Mouse (Mus musculus) G1E-ER4 (cell line): Measurements from ENCODE around the gene Gdf15. TPM values are rescaled to one million over a fixed set of nuclear protein-coding genes. Genes with fewer than 3 reads are reported as not detected.

Source experiments
- GATA1 ChIP-seq: IDR thresholded peaks from one replicate; pipeline ENCODE4 v1.8.0; 2012; ENCODE audit warnings: low read length, inconsistent platforms
- polyA plus RNA-seq: library from polyadenylated mRNA; stranded (reverse); fragments of >175 nt; gene quantifications from 2 replicates; pipeline ENCODE4 v1.2.3, GENCODE M21; 2012

Gdf15 gene
- polyA plus RNA-seq: 0.05 TPM in 1 of 2 replicates, not detected in the other

- TF ChIP-seq GATA1: no peak
Observed at GRCm38 (mm10) chr8:70632346-70632892, at the start of gene Gdf15. Gene Gdf15, minus strand, starts transcription at chr8:70632456.

GRCm38 (mm10) chr8:70681410-70681809, 49.2 kb upstream of the Gdf15 start:
- no peak for TF ChIP-seq GATA1

- no peak for TF ChIP-seq GATA1
Observed at GRCm38 (mm10) chr8:70680039-70680438, 47.8 kb upstream of the Gdf15 start.

GRCm38 (mm10) chr8:70679404-70679803, 47.1 kb upstream of the Gdf15 start:
- no peak for TF ChIP-seq GATA1

- TF ChIP-seq GATA1: no peak
Observed at GRCm38 (mm10) chr8:70678679-70679078, 46.4 kb upstream of the Gdf15 start.

GRCm38 (mm10) chr8:70677451-70678080, 45.3 kb upstream of the Gdf15 start:
- no peak for TF ChIP-seq GATA1

GRCm38 (mm10) chr8:70675336-70675735, 43.1 kb upstream of the Gdf15 start:
- TF ChIP-seq GATA1: no peak

- no peak for TF ChIP-seq GATA1
Observed at GRCm38 (mm10) chr8:70674716-70675115, 42.5 kb upstream of the Gdf15 start.

GRCm38 (mm10) chr8:70674109-70674508, 41.9 kb upstream of the Gdf15 start:
- no peak for TF ChIP-seq GATA1

GRCm38 (mm10) chr8:70673079-70673856, 41.0 kb upstream of the Gdf15 start, which contains the start of gene Lsm4:
Gene Lsm4, plus strand, starts transcription at chr8:70673248.
- TF ChIP-seq GATA1: no peak

GRCm38 (mm10) chr8:70672325-70673078, 40.2 kb upstream of the Gdf15 start:
- no peak for TF ChIP-seq GATA1

GRCm38 (mm10) chr8:70671615-70672324, 39.5 kb upstream of the Gdf15 start:
- no peak for TF ChIP-seq GATA1

GRCm38 (mm10) chr8:70667071-70667470, 34.8 kb upstream of the Gdf15 start:
- no peak for TF ChIP-seq GATA1

- TF ChIP-seq GATA1: no peak
Observed at GRCm38 (mm10) chr8:70665599-70665998, 33.3 kb upstream of the Gdf15 start.

- no peak for TF ChIP-seq GATA1
Observed at GRCm38 (mm10) chr8:70664631-70665030, 32.4 kb upstream of the Gdf15 start.
